Mouse (Mus musculus) ovary, postnatal 14 days (tissue): ENCODE results near the gene Trmt61a.
"Not testable (repeated sequence)": the region's sequence is repeated elsewhere in the genome, so short reads cannot be mapped to it uniquely, and the experiment has no call there.

ENCODE experiments used
- DNase-seq: peaks from one replicate; pipeline ENCODE4 v3.0.0; 2022; ENCODE audit warnings: low spot score

Gene Trmt61a

GRCm38 (mm10) chr12:111677882-111678669, at the start of gene Trmt61a:
Gene Trmt61a (plus strand): TSS chr12:111678105.
- peak; percentile 88 for DNase-seq

DNA sequence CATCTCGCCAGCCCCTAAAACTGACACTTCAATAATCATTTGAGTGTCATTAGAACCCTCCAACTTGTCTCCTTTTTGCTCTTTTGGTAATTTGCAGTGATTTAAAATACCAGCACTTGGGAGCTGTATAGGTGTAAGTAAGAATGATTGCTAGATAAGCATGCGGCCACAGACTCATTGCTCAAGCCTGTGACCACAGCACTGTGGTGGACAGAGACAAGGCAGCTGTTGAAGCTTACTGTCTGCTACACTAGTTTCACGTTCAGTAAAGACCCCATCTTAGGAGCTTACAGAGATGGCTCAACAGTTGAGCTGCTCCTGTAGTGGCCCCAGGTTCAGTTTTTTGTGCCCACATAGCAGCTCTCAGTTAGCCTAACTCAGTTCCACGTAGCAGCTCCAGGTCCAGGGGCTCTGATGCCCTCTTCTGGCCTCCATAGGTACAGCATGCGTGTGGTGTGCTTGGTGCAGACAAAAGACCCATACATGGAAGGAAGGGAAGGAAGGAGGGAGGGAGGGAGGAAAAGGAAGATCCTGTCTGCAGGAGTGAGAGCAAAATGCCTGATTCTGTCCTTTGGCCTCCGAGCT, 29.8 kb upstream of the Trmt61a start:
- DNase-seq = peak; percentile 54

DNA sequence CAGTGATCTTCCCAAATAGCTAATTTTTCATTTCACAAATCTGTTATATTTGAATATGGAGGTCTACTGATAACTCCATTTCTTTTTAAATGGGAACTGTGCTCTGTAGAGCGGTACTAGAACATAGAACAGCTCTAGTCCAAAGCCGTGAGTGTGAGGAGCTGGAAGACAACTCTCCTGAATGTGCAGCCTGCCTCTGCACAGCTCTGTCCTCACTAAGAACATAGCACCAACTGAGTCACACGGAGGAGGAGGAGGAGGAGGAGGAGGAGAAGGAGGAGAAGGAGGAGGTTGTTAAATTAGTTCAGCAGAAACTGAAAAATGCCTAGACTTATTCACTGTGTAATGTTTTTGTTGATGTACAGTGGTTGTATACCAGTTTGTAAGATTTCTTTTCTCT, 25.0 kb upstream of the Trmt61a start:
- no peak for DNase-seq

DNA sequence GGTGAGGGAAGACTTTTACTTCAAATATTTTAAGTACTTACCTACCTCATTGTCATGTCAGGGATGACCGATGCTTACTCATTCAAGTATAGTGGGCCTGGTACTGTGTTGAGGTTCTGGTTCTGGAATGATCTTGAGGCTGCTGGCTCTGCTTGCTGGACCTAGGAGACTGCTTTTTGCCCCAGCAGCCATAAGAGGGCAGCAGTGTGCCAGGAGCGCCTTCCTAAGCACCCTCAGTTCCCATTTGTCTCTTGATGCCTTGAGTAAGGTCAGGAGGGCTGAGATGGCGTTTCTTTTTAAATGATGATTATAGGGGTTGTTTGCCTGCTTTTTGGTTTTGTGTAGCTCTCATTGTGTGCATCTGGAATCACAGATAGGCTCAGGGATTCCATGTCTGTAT, 24.5 kb upstream of the Trmt61a start:
- peak; percentile 63 for DNase-seq

GRCm38 (mm10) chr12:111655695-111656094, 22.2 kb upstream of the Trmt61a start:
- no peak for DNase-seq

DNA sequence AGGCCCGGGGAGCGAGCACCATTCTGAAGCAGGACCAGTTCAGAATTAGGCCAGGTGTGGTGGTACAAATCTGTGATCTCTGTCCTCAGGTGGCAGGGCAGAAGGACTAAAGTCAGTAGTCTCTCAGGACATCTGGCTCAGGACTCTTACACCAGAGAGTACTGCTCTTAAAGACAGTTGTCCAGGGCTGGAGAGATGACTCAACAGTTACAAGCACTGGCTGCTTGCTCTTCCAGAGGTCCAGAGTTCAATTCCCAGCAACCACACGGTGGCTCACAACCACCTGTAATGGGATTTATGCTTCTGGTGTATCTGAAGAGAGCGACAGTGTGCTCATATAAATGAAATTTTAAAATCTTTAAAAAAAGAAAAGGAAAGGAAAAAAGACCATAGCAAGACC, 18.6 kb upstream of the Trmt61a start:
- DNase-seq = no peak

DNA sequence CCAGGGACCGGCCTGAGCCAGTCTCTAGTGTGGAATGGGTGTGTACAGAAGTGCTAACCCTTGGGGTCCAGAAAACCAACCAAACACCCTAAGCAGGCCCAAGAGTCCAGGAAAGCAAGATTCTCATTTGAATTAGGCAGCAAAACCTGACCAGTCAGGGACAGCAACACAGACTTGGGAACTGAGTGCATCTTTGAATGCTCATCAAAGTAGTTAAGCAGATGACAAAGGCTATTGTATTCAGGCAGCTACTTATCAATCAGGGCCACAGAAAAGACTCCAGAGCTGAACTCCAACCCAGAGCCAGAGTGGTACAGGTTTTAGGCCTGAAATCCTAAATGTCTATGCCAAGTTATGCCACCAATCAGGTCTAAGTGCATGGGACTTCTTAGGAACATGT, 17.3 kb upstream of the Trmt61a start:
- DNase-seq = no peak

- not testable (repeated sequence) for DNase-seq
Observed at GRCm38 (mm10) chr12:111661554-111661953, 16.4 kb upstream of the Trmt61a start.

- DNase-seq = no peak
Observed at GRCm38 (mm10) chr12:111663228-111664143, 14.4 kb upstream of the Trmt61a start.

DNA sequence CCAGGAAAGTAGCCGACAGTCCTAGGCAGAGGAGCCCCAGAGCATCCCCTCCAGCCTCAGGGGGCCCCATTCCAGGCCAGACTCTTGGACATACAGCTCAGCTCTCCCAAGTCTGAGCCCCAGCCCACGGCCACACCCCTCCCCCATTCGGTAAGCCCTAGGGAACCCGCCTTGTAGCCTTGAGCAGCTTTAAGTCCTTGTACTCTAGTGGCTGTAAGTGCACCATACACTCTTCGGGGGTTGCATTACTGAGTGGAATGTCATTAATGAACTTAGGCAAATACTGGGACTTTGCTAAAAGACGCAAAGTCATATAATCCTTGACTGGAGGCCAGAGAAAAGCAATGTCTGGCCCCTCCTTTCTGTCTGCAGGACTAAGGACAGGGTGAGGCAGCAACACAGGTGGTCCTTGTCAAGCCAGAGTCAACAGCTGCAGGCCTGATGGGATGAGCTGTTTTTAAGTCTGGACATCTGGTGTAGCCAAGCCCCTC, 13.7 kb upstream of the Trmt61a start:
- no peak for DNase-seq

DNA sequence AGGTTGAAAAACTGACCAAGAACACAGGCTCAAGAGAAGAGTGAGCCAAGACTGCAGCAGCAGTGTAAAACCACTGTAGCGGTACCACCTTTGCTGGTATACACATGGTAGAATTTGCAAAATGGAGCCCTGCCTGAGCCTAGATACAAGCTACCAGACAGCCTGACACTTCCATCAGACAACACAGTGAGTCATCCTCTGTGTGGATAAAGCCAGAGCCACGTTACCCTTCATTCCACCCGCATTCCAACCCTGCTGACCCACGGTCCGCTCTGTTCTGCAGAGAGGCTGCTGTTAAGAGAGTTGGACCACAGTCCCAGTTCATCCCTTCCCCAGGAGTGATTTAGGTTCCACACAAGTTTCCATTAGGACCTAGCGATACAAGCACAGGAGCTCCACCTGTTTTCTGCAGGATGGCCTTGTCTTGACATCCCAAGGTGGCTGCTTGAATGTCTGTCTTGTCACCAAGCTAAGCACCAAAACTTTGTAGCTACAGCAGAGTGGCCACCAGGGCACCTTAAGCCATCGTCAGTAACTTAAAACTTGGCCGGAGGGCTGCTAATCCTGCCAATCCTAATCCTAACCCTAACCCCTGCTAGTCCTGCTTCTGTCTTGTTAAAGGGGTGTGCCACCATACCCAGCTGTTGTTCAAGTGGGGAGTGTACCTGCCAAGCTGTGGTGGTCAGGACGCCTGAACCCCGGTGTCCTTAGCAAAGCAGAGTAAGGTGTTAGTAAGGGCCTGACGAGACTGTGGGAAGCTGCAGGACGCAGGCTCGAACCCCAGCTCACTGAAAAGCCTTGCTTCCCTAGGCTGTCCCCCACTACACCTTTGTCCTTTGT, 12.6 kb upstream of the Trmt61a start:
- no peak for DNase-seq

GRCm38 (mm10) chr12:111666380-111666779, 11.5 kb upstream of the Trmt61a start:
- DNase-seq = no peak

DNA sequence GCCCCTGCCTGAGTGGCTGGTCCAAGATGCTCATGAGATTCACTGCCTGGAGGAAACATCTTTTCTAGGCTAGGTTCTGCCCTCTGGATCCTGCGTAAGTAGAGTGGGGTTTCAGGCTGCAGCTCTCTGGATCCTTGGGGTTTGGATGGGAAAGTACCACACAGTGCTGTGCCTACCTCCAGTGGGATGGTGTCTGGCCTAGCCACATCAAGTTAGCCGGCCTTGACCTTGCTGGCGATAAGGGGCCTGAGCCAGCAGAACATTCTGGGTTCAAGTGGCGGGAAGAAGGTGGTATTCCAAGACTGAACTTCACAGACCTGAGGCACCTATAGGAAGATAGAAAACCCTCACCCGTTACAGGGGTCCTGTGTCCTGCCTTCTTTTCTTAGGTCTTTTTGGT, 10.5 kb upstream of the Trmt61a start:
- no peak for DNase-seq

DNA sequence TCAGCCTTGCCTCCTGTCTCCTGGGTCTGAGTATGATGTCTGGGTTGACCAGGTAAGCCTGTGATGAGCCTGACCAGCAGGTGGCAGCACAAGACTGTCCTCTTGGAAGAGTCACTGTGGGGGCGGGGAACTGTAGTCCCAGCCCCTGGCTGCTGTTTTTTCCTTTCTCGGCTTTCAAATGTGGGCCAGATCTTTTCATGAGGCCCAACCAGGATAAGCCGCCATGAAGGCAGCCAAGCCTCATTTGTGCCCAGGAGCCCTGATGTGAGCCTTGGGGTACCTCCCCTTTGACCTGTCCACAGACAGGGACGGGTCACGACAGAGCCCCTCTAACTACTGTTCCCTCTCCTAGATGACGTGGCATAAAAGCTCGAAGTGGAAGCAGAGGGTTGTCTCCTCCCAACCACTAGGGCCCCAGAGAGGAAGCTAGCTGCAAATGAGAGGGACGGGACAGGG, 9.4 kb upstream of the Trmt61a start:
- DNase-seq = peak; percentile 98

- DNase-seq = no peak
Observed at GRCm38 (mm10) chr12:111669000-111669788, 8.7 kb upstream of the Trmt61a start.

GRCm38 (mm10) chr12:111669961-111670360, 7.9 kb upstream of the Trmt61a start:
- no peak for DNase-seq

DNA sequence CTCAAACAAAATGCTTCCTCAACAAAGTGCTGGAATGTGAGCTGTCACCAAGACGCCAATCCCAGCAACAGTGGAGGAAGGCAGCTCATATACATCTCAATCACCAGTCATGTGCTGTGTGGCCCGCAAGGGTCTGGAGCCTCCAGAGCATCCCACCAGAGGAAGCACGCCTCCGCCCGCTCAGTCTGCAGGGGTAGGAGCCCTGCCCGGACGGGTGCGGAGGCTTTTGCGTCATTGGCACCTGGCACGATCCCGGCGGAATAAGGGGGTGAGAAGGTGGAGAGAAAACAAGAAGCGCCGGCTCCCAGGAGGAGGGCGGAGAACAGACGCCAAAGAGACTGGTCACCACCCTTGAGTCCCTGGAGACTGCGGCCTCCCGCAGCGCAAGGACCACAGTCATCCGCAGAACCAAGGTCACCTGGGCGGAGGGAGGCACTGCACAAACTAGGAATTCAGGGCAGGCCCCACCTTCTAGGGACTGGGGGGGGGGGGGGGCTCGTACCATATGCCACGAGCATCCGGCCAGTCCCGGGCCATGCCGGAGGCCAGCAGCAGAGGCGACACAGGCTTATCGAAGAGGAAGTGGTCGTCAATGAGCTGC, 7.4 kb upstream of the Trmt61a start:
- DNase-seq = no peak

- DNase-seq = no peak
Observed at GRCm38 (mm10) chr12:111670976-111671375, 6.9 kb upstream of the Trmt61a start.

DNA sequence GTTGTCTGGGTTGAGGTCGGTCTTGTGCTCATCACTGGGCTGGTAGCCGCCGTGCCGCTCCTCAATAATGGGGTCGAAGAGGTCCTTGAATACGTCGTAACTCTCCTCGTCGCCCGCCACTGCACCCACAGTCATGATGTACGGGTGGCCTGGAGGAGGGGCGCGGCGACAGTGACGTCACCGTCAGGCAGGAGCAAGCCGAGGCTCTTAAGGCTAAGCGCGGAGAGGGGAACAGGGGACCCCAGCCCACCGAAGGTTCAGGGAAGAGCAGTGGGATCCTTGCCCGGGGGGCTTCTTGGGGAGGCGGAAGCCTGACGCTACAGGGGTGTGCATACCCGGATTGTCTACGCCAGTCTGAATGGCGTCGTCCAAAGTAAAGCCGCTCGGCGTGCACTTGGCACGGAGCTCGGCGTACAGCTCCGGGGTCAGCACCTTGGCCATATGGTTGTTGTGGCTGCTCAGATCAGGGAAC, 6.4 kb upstream of the Trmt61a start:
- DNase-seq = no peak

DNA sequence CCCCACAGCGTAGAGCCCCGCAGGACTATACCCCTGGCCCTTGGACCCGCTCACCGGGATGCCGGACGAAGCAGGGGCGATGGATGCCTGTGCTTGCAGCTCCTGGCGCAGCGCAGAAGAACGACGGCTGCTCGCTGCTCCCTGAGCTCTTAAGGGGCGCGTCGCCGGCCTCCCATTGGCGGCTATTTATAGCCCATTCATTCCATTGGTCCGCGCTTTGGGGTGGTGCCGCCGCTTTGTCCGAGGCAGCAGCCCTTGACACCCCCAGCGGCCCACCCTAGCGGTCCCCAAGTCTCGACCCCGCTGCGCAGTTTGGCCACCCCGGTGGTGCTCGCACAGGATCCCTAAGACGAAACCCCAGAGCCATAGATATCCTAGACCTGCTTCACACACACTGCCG, 5.7 kb upstream of the Trmt61a start, which contains the start of gene Ckb:
TSS of gene Ckb (minus strand) at position 163 of the 400 bp plus-strand sequence.
- DNase-seq = peak; percentile 73
